Mouse (Mus musculus): ENCODE measurements around the gene Cyp4x1.

DNA sequence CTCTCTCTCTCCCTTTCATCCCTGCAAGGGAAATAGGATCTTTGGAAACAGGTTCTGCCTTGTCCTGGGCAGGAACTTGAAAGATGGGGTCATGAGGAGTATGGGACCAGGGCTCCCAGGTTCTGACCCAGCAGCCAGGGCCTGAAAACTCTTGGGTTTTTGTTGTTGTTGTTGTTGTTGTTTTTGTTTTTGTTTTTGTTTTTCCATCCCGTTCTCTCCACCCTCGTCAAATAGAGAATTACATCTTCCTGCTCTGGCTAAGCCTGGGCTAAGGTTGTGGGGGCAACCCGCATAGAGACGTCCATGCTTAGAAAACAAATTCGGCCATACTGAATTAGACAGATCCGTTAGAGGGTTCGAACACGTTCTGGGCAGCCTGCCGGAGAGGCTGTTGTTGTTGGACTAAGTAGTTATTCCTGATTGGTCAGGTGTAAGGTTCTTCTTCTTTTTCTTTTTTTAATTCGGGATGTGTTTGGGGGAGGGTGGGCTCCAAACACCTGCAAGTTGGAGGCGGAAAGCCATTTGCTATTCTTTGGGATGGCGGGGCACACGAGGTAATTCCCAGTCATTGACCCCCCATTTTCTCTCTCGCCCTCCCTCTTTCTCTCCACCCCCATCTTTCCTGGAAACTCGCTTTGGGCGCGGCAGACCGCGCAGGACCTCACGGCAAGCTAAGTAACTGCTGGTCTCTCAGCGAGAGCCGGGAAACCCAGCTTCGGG, 75.0 kb downstream of the Cyp4x1 start:
- no peak for TF ChIP-seq GATA1 (IDR thresholded peaks at IDR 0.05; ENCODE audit: borderline replicate concordance, low read length)
- TF ChIP-seq FLI1 (IDR thresholded peaks at IDR 0.05; ENCODE audit: low read length) = no peak
